Mouse (Mus musculus) embryo, embryonic 9.5 days (tissue): ENCODE results near the gene Rbm25.

Experiments
- DNase-seq: peaks from one replicate; pipeline ENCODE4 v3.0.0-alpha.2; 2017; ENCODE audit errors: extremely low spot score

Gene Rbm25

GRCm38 (mm10) chr12:83650346-83650745, 19.3 kb downstream of the Rbm25 start:
- no peak for DNase-seq

GRCm38 (mm10) chr12:83651414-83651813, 20.4 kb downstream of the Rbm25 start:
- no peak for DNase-seq

- DNase-seq: no peak
Measured at GRCm38 (mm10) chr12:83685466-83685865, 54.4 kb downstream of the Rbm25 start.

GRCm38 (mm10) chr12:83686575-83687350, 55.7 kb downstream of the Rbm25 start:
- no peak for DNase-seq

- DNase-seq: peak; percentile 94
Measured at GRCm38 (mm10) chr12:83687934-83688315, 56.9 kb downstream of the Rbm25 start, which contains the start of gene Psen1. TSS of gene Psen1 (plus strand) at chr12:83688152.

- no peak for DNase-seq
Measured at GRCm38 (mm10) chr12:83688316-83689086, 57.5 kb downstream of the Rbm25 start.

- DNase-seq: no peak
Measured at GRCm38 (mm10) chr12:83689087-83689432, 58.0 kb downstream of the Rbm25 start.

- no peak for DNase-seq
Measured at GRCm38 (mm10) chr12:83694011-83694410, 63.0 kb downstream of the Rbm25 start.

GRCm38 (mm10) chr12:83694669-83695068, 63.6 kb downstream of the Rbm25 start:
- DNase-seq: no peak

GRCm38 (mm10) chr12:83698637-83699036, 67.6 kb downstream of the Rbm25 start:
- DNase-seq: no peak

GRCm38 (mm10) chr12:83701608-83702007, 70.6 kb downstream of the Rbm25 start:
- DNase-seq: no peak

GRCm38 (mm10) chr12:83702796-83703195, 71.8 kb downstream of the Rbm25 start:
- DNase-seq: peak; percentile 9

- DNase-seq: no peak
Measured at GRCm38 (mm10) chr12:83706951-83707350, 75.9 kb downstream of the Rbm25 start.

GRCm38 (mm10) chr12:83708160-83709092, 77.4 kb downstream of the Rbm25 start:
- no peak for DNase-seq

- no peak for DNase-seq
Measured at GRCm38 (mm10) chr12:83709934-83710333, 78.9 kb downstream of the Rbm25 start.

GRCm38 (mm10) chr12:83713749-83714148, 82.7 kb downstream of the Rbm25 start:
- no peak for DNase-seq

- no peak for DNase-seq
Measured at GRCm38 (mm10) chr12:83716416-83717184, 85.6 kb downstream of the Rbm25 start.

GRCm38 (mm10) chr12:83719431-83719830, 88.4 kb downstream of the Rbm25 start:
- DNase-seq: no peak

GRCm38 (mm10) chr12:83721281-83721680, 90.2 kb downstream of the Rbm25 start:
- no peak for DNase-seq

GRCm38 (mm10) chr12:83723037-83723436, 92.0 kb downstream of the Rbm25 start:
- no peak for DNase-seq
